Mouse (Mus musculus) sigmoid colon, adult 10 weeks (tissue): ENCODE results near the gene Flt3l. TPM values are rescaled to one million over a fixed set of nuclear protein-coding genes. Genes with fewer than 3 reads are reported as not detected.

Experiments
- polyA plus RNA-seq: library from polyadenylated mRNA; stranded (reverse); fragments of 350-450 nt; fragmentation: Illumina TruSeq; extraction: RNeasy Lipid Tissue Mini Kit (QIAGEN cat#74804); gene quantifications from one replicate; pipeline ENCODE4 v1.2.3, GENCODE M21; 2014; ENCODE audit warnings: low read depth, low replicate concordance

Gene Flt3l
- 14.4 TPM for polyA plus RNA-seq

GRCm38 (mm10) chr7:45135993-45136567, at the start of gene Flt3l, which contains the start of gene Gm45713:
Gene Flt3l, minus strand, starts transcription at chr7:45136432.
Gene Gm45713, minus strand, starts transcription at chr7:45136231.

GRCm38 (mm10) chr7:45180896-45181477, 44.8 kb upstream of the Flt3l start, which contains the start of gene Pth2:
Gene Pth2, plus strand, starts transcription at chr7:45180995.

GRCm38 (mm10) chr7:45179469-45179868, 43.2 kb upstream of the Flt3l start, which contains the start of gene Gfy:
Gene Gfy, minus strand, starts transcription at chr7:45179569.

GRCm38 (mm10) chr7:45163735-45164490, 27.7 kb upstream of the Flt3l start, which contains the start of gene Slc17a7:
Gene Slc17a7, plus strand, starts transcription at chr7:45163949.

GRCm38 (mm10) chr7:45154096-45154992, 18.1 kb upstream of the Flt3l start, which contains the start of the genes Pih1d1 and Aldh16a1:
Gene Pih1d1, plus strand, starts transcription at chr7:45154303.
Gene Aldh16a1, minus strand, starts transcription at chr7:45154584.

GRCm38 (mm10) chr7:45128624-45129246, 7.5 kb downstream of the Flt3l start, which contains the start of gene Rpl13a:
Gene Rpl13a, minus strand, starts transcription at chr7:45128761.

GRCm38 (mm10) chr7:45124224-45125143, 11.7 kb downstream of the Flt3l start, which contains the start of gene Rps11:
Gene Rps11, minus strand, starts transcription at chr7:45124439.

GRCm38 (mm10) chr7:45103652-45104180, 32.5 kb downstream of the Flt3l start, which contains the start of gene Fcgrt:
Gene Fcgrt, minus strand, starts transcription at chr7:45103851.

GRCm38 (mm10) chr7:45092048-45092447, 44.2 kb downstream of the Flt3l start, which contains the start of gene Rcn3:
Gene Rcn3, minus strand, starts transcription at chr7:45092221.

Other genes with a start within 250 kb of the Flt3l start
- gene Med25, start 243.7 kb downstream of the Flt3l start, polyA plus RNA-seq = 2.7 TPM
- gene Fuz, start 240.4 kb downstream of the Flt3l start, polyA plus RNA-seq = 3.2 TPM
- 19.4 TPM for gene Ap2a1, start 206.9 kb downstream of the Flt3l start, polyA plus RNA-seq
- not detected for gene Tsks, start 193.2 kb downstream of the Flt3l start, polyA plus RNA-seq
- gene Cpt1c, start 161.6 kb downstream of the Flt3l start, polyA plus RNA-seq = 0.44 TPM
- gene Prmt1, start 149.9 kb downstream of the Flt3l start, polyA plus RNA-seq = 3.3 TPM
- 24.0 TPM for gene Irf3, start 138.8 kb downstream of the Flt3l start, polyA plus RNA-seq
- 0.76 TPM for gene Bcl2l12, start 137.7 kb downstream of the Flt3l start, polyA plus RNA-seq
- gene Scaf1, start 120.1 kb downstream of the Flt3l start, polyA plus RNA-seq = 6.3 TPM
- gene Rras, start 118.5 kb downstream of the Flt3l start, polyA plus RNA-seq = 3.2 TPM
- 0.22 TPM for gene Prr12, start 83.6 kb downstream of the Flt3l start, polyA plus RNA-seq
- gene Nosip, start 74.0 kb downstream of the Flt3l start, polyA plus RNA-seq = 6.3 TPM
- gene Prrg2, start 73.8 kb downstream of the Flt3l start, polyA plus RNA-seq = 10.9 TPM
- not detected for gene Rcn3, start 44.2 kb downstream of the Flt3l start, polyA plus RNA-seq
- gene Fcgrt, start 32.6 kb downstream of the Flt3l start, polyA plus RNA-seq = 8.9 TPM
- 378 TPM for gene Rps11, start 12.0 kb downstream of the Flt3l start, polyA plus RNA-seq
- gene Rpl13a, start 7.7 kb downstream of the Flt3l start, polyA plus RNA-seq = 519 TPM
- not detected for gene Gm45713, start 201 bp downstream of the Flt3l start, polyA plus RNA-seq
- gene Pih1d1, start 17.9 kb upstream of the Flt3l start, polyA plus RNA-seq = 1.2 TPM
- gene Aldh16a1, start 18.2 kb upstream of the Flt3l start, polyA plus RNA-seq = 12.3 TPM
- gene Slc17a7, start 27.5 kb upstream of the Flt3l start, polyA plus RNA-seq = not detected
- gene Gfy, start 43.1 kb upstream of the Flt3l start, polyA plus RNA-seq = not detected
- not detected for gene Pth2, start 44.6 kb upstream of the Flt3l start, polyA plus RNA-seq
- gene Ccdc155, start 68.5 kb upstream of the Flt3l start, polyA plus RNA-seq = not detected
- gene Dkkl1, start 75.7 kb upstream of the Flt3l start, polyA plus RNA-seq = not detected
- gene Tead2, start 79.3 kb upstream of the Flt3l start, polyA plus RNA-seq = 1.1 TPM
- gene Cd37, start 102.7 kb upstream of the Flt3l start, polyA plus RNA-seq = 3.6 TPM
- not detected for gene Slc6a16, start 104.7 kb upstream of the Flt3l start, polyA plus RNA-seq
- gene Slc6a21, start 141.1 kb upstream of the Flt3l start, polyA plus RNA-seq = not detected
- gene Trpm4, start 197.3 kb upstream of the Flt3l start, polyA plus RNA-seq = 8.2 TPM
- 0.28 TPM for gene Hrc, start 198.9 kb upstream of the Flt3l start, polyA plus RNA-seq
- 0.41 TPM for gene Ppfia3, start 230.6 kb upstream of the Flt3l start, polyA plus RNA-seq
- gene Lin7b, start 234.2 kb upstream of the Flt3l start, polyA plus RNA-seq = not detected